Mouse (Mus musculus) MEL (cell line): ENCODE measurements at regions not wholly inside any gene's neighbourhood (a gene's known extent, or its start where the extent isn't known, plus 50 kb on each side); places are given as distances from the start of the nearest gene placed in this dataset.

ENCODE experiments used
- DNase-seq: peaks from one replicate; pipeline ENCODE4 v3.0.0; 2011; ENCODE audit warnings: low read depth, low spot score
- H3K27ac ChIP-seq: 2 replicates; pipeline ENCODE4 v1.5.1; 2012; ENCODE audit warnings: low read depth, mild to moderate bottlenecking, control low read depth, low read length, moderate library complexity; ENCODE audit not compliant: control insufficient read depth
- H3K27me3 ChIP-seq, 2 experiments: fragments of 150-350 bp in 1 of 2; sonication (generic) in 1 of 2; 2 replicates each; pipeline ENCODE4 v1.6.1; 2012; ENCODE audit warnings: low read length in 2 of 2, mild to moderate bottlenecking in 2 of 2, improper control_type of control experiment in 1 of 2, moderate library complexity in 1 of 2; ENCODE audit not compliant: insufficient read depth in 2 of 2, control insufficient read depth in 1 of 2
- H3K36me3 ChIP-seq, 2 experiments: 2 replicates each; pipeline ENCODE4 v1.6.1; 2012 to 2014; ENCODE audit warnings: low read length in 2 of 2, improper control_type of control experiment in 1 of 2, inconsistent platforms in 1 of 2, mild to moderate bottlenecking in 1 of 2; ENCODE audit not compliant: insufficient read depth in 2 of 2, control insufficient read depth in 1 of 2
- H3K4me1 ChIP-seq, 2 experiments: fragments of 150-350 bp in 1 of 2; sonication (generic) in 1 of 2; 2 replicates each; pipeline ENCODE4 v1.6.1; 2012; ENCODE audit warnings: low read length in 2 of 2, improper control_type of control experiment in 1 of 2, mild to moderate bottlenecking in 1 of 2; ENCODE audit not compliant: insufficient read depth in 2 of 2, control insufficient read depth in 1 of 2
- H3K4me3 ChIP-seq, 2 experiments: fragments of 150-350 bp in 1 of 2; sonication (generic) in 1 of 2; 2 replicates each; pipeline ENCODE4 v1.5.1; 2012; ENCODE audit warnings: low read depth in 2 of 2, low read length in 2 of 2, mild to moderate bottlenecking in 2 of 2, moderate library complexity in 2 of 2, control low read depth in 1 of 2, improper control_type of control experiment in 1 of 2; ENCODE audit not compliant: control insufficient read depth in 1 of 2, insufficient read depth in 1 of 2
- H3K79me2 ChIP-seq: 2 replicates; pipeline ENCODE4 v1.6.1; 2012; ENCODE audit warnings: mild to moderate bottlenecking, low read length, moderate library complexity; ENCODE audit not compliant: control insufficient read depth, poor library complexity, insufficient read depth
- H3K9ac ChIP-seq: 2 replicates; pipeline ENCODE4 v1.6.1; 2012; ENCODE audit warnings: low read depth, mild to moderate bottlenecking, control low read depth, low read length, moderate library complexity; ENCODE audit not compliant: control insufficient read depth, poor library complexity, severe bottlenecking
- H3K9me3 ChIP-seq: fragments of 150-350 bp; sonication (generic); replicated peaks from 2 replicates; pipeline ENCODE4 v1.6.1; 2012; ENCODE audit warnings: mild to moderate bottlenecking, low read length, improper control_type of control experiment, moderate library complexity; ENCODE audit not compliant: insufficient read depth
- CHD1 ChIP-seq: IDR thresholded peaks from 2 replicates; pipeline ENCODE4 v1.6.1; 2012; ENCODE audit warnings: low read depth, mild to moderate bottlenecking, inconsistent platforms, low read length, improper control_type of control experiment
- CTCF ChIP-seq, 3 experiments: IDR thresholded peaks in 2 of 3; conservative IDR thresholded peaks in 1 of 3; 2 replicates each; pipeline ENCODE4 v1.5.1; 2011 to 2012; ENCODE audit warnings: low read length in 3 of 3, low read depth in 2 of 3, mild to moderate bottlenecking in 2 of 3, improper control_type of control experiment in 1 of 3, inconsistent platforms in 1 of 3, mixed read lengths in 1 of 3, moderate library complexity in 1 of 3; ENCODE audit not compliant: control insufficient read depth in 1 of 3, insufficient read depth in 1 of 3, poor library complexity in 1 of 3, severe bottlenecking in 1 of 3
- ELF1 ChIP-seq: IDR thresholded peaks from 2 replicates; pipeline ENCODE4 v1.6.1; 2014; ENCODE audit warnings: low read depth, mild to moderate bottlenecking, inconsistent platforms, low read length, improper control_type of control experiment, moderate library complexity
- EP300 ChIP-seq, 2 experiments: IDR thresholded peaks; 2 replicates each; pipeline ENCODE4 v1.6.1; 2011; ENCODE audit warnings: improper control_type of control experiment in 2 of 2, low read length in 2 of 2, low read depth in 1 of 2, mild to moderate bottlenecking in 1 of 2
- ETS1 ChIP-seq: IDR thresholded peaks from 2 replicates; pipeline ENCODE4 v1.6.1; 2012; ENCODE audit warnings: low read depth, mild to moderate bottlenecking, inconsistent platforms, low read length, improper control_type of control experiment, moderate library complexity
- GABPA ChIP-seq: IDR thresholded peaks from 2 replicates; pipeline ENCODE4 v1.6.1; 2012; ENCODE audit warnings: low read depth, mild to moderate bottlenecking, inconsistent platforms, low read length, improper control_type of control experiment, moderate library complexity
- JUND ChIP-seq: IDR thresholded peaks from 2 replicates; pipeline ENCODE4 v1.6.1; 2011; ENCODE audit warnings: low read depth, mild to moderate bottlenecking, improper control_type of control experiment, low read length
- MAX ChIP-seq: IDR thresholded peaks from 2 replicates; pipeline ENCODE4 v1.6.1; 2011; ENCODE audit warnings: low read length, improper control_type of control experiment
- MEF2A ChIP-seq: IDR thresholded peaks from 2 replicates; pipeline ENCODE4 v1.6.1; 2014; ENCODE audit warnings: low read depth, mild to moderate bottlenecking, inconsistent platforms, low read length, improper control_type of control experiment; ENCODE audit not compliant: poor library complexity, insufficient replicate concordance, severe bottlenecking; ENCODE audit errors: extremely low read depth
- MYB ChIP-seq: IDR thresholded peaks from 2 replicates; pipeline ENCODE4 v1.6.1; 2011; ENCODE audit warnings: mild to moderate bottlenecking, low read depth, low read length, improper control_type of control experiment
- MYC ChIP-seq: IDR thresholded peaks from 2 replicates; pipeline ENCODE4 v1.6.1; 2011; ENCODE audit warnings: low read depth, mild to moderate bottlenecking, low read length, improper control_type of control experiment, moderate library complexity
- POLR2A ChIP-seq, 2 experiments: IDR thresholded peaks; 2 replicates each; pipeline ENCODE4 v1.6.1; 2011 to 2012; ENCODE audit warnings: low read length in 2 of 2, mild to moderate bottlenecking in 2 of 2, control low read depth in 1 of 2, improper control_type of control experiment in 1 of 2, low read depth in 1 of 2, moderate library complexity in 1 of 2; ENCODE audit not compliant: control insufficient read depth in 1 of 2, insufficient read depth in 1 of 2, poor library complexity in 1 of 2
- POLR2AphosphoS2 ChIP-seq: IDR thresholded peaks from 2 replicates; pipeline ENCODE4 v1.6.1; 2011; ENCODE audit warnings: low read length, improper control_type of control experiment
- POLR2AphosphoS5 ChIP-seq: IDR thresholded peaks from 2 replicates; pipeline ENCODE4 v1.6.1; 2012; ENCODE audit warnings: low read depth, borderline replicate concordance, mild to moderate bottlenecking, inconsistent platforms, low read length, moderate library complexity, mixed read lengths
- RAD21 ChIP-seq: IDR thresholded peaks from 2 replicates; pipeline ENCODE4 v1.6.1; 2011; ENCODE audit warnings: mild to moderate bottlenecking, low read depth, low read length, improper control_type of control experiment
- SIN3A ChIP-seq: IDR thresholded peaks from 2 replicates; pipeline ENCODE4 v1.6.1; 2012; ENCODE audit warnings: low read length, improper control_type of control experiment, inconsistent platforms
- SMC3 ChIP-seq: IDR thresholded peaks from 2 replicates; pipeline ENCODE4 v1.6.1; 2011; ENCODE audit warnings: low read depth, low read length, improper control_type of control experiment
- TAL1 ChIP-seq: IDR thresholded peaks from 2 replicates; pipeline ENCODE4 v1.6.1; 2012; ENCODE audit warnings: mild to moderate bottlenecking, inconsistent platforms, low read length, moderate library complexity, mixed read lengths
- TBP ChIP-seq: IDR thresholded peaks from 2 replicates; pipeline ENCODE4 v1.8.0; 2011; ENCODE audit warnings: low read depth, low read length, improper control_type of control experiment
- TCF12 ChIP-seq: IDR thresholded peaks from 2 replicates; pipeline ENCODE4 v1.6.1; 2014; ENCODE audit warnings: low read depth, mild to moderate bottlenecking, inconsistent platforms, low read length, improper control_type of control experiment, moderate library complexity
- USF1 ChIP-seq: IDR thresholded peaks from 2 replicates; pipeline ENCODE4 v1.6.1; 2014; ENCODE audit warnings: low read depth, mild to moderate bottlenecking, inconsistent platforms, low read length, improper control_type of control experiment, moderate library complexity
- ZC3H11A ChIP-seq: IDR thresholded peaks from 2 replicates; pipeline ENCODE4 v1.6.1; 2012; ENCODE audit warnings: low read depth, mild to moderate bottlenecking, inconsistent platforms, low read length, improper control_type of control experiment
- ZKSCAN1 ChIP-seq: IDR thresholded peaks from 2 replicates; pipeline ENCODE4 v1.6.1; 2012; ENCODE audit warnings: low read depth, mild to moderate bottlenecking, inconsistent platforms, low read length, improper control_type of control experiment, moderate library complexity
- ZNF384 ChIP-seq: IDR thresholded peaks from 2 replicates; pipeline ENCODE4 v1.6.1; 2012; ENCODE audit warnings: low read depth, mild to moderate bottlenecking, inconsistent platforms, low read length, improper control_type of control experiment

DNA sequence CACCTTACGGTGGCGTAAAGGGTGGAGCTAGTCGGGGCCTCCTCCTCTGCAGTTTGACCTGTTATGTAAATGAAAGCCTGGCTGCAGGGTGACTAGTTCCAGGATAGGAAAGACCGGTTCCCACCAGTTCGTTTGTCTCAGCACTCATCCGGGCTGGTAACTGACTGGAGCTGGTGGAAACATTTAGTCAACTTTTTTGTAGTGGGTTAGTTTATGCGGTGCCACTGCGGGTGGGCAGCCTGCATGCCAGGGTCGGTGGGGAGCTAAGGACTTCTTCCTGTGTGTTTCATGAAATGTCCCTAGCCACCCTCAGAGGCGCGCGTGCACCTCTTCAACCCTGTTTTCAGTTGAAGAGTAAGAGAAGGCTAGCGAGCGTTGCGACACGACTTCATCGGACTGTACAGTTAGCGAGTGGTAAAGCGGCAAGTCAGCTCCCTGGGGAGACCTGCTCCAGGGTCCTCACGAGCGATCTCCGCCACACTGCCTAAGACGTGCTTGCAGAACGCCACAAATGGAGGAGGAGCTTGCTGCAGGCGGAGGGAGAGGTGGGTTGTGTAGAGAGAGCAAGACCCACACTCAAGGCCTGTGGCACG lies 76.5 kb upstream of the Gadd45a start:
- no peaks in the 10 kb centered on the region for H3K9me3 ChIP-seq
- peaks cover 2 to 4% of the 10 kb centered on the region in 2 experiments; a peak in 3 of 4 replicates for H3K27me3 ChIP-seq
- H3K4me1 ChIP-seq, result no peaks in the 10 kb centered on the region
- H3K79me2 ChIP-seq, result no peaks in the 10 kb centered on the region
- no peaks in the 10 kb centered on the region for H3K36me3 ChIP-seq
- no peak overlapping the region for H3K27ac ChIP-seq
- H3K9ac ChIP-seq, result no peak overlapping the region
- no peak for TF ChIP-seq POLR2AphosphoS5
- TF ChIP-seq MYB, result no peak
- no peak for TF ChIP-seq TBP
- no peak for TF ChIP-seq ETS1
- TF ChIP-seq USF1, result no peak
- no peak for TF ChIP-seq EP300 (IDR thresholded peaks at IDR 0.05; ENCODE audit: low read depth in 1 of 2, low read length in 2 of 2)
- no peak for TF ChIP-seq SMC3
- TF ChIP-seq RAD21, result no peak
- TF ChIP-seq MEF2A, result no peak
- no peak for TF ChIP-seq POLR2AphosphoS2
- no peak overlapping the region for H3K4me3 ChIP-seq
- no peak for DNase-seq

DNA sequence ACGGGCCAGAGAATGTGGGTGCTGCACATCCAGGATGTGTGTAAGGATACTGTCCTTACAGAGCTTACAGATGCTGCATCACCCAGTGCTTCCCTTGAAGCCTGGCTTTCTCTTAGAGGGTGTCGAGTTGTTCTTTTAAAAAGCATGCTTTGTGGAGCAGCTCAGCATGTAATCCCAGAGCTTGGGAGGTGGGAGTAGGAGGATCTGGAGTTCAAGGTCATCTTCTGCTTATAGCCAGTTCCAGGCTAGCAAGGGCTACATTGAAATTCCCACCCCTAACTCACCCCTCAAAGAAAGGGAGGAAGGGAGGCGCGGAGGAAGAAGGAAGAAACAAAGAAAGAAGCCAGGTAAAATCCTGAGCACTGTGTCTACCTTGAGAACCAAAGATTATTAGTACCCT lies 76.0 kb upstream of the Gadd45a start:
- H3K9ac ChIP-seq, result no peak overlapping the region
- no peaks in the 10 kb centered on the region for H3K9me3 ChIP-seq
- no peak overlapping the region for H3K27ac ChIP-seq
- no peaks in the 10 kb centered on the region for H3K4me1 ChIP-seq
- H3K4me3 ChIP-seq, result no peak overlapping the region
- TF ChIP-seq ETS1, result no peak
- TF ChIP-seq, all 39 proteins: peak for 0
- Histone ChIP-seq H3K79me2 (no peaks in the 10 kb centered on the region), H3K36me3 (no peaks in the 10 kb centered on the region), H3K27me3 (peaks cover 2 to 5% of the 10 kb centered on the region in 2 experiments; a peak in 3 of 4 replicates)
- DNase-seq, result no peak

DNA sequence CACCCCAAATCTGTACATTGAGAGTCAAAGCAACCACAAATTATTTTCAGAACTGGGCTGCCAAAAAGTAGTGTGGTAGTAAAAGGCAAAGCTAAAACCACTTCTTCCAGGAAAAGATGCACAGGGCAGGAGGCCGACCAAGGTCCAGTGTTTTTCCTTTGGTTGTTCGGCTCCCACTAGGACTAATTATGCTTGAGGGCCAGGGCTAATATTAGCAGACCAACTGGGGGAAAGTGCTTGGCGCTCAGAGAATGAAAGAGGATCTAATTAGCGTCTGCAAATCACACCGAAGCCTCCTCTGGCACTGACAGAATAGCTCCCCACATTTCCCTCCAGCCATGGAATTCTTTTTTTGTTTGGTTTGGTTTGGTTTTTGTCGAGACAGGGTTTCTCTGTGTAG lies 75.1 kb upstream of the Gadd45a start:
- Histone ChIP-seq H3K9ac (no peak overlapping the region), H3K9me3 (no peaks in the 10 kb centered on the region), H3K4me3 (no peak overlapping the region), H3K4me1 (no peaks in the 10 kb centered on the region), H3K36me3 (no peaks in the 10 kb centered on the region), H3K27ac (no peak overlapping the region), H3K27me3 (peaks cover 0 to 6% of the 10 kb centered on the region in 2 experiments; a peak in 3 of 4 replicates), H3K79me2 (no peaks in the 10 kb centered on the region)
- DNase-seq, result no peak
- TF ChIP-seq SIN3A, result no peak
- no peak for TF ChIP-seq ZC3H11A
- no peak for TF ChIP-seq TBP
- TF ChIP-seq MYB, result no peak
- TF ChIP-seq RAD21, result no peak
- no peak for TF ChIP-seq CTCF (IDR thresholded peaks at IDR 0.05 in 2 of 3, conservative IDR thresholded peaks at IDR 0.05 in 1 of 3; ENCODE audit: control insufficient read depth in 1 of 3, insufficient read depth in 1 of 3, low read depth in 2 of 3, low read length in 3 of 3, poor library complexity in 1 of 3, severe bottlenecking in 1 of 3)
- TF ChIP-seq TAL1, result no peak
- TF ChIP-seq MAX, result no peak
- TF ChIP-seq TCF12, result no peak
- no peak for TF ChIP-seq POLR2A (IDR thresholded peaks at IDR 0.05; ENCODE audit: control insufficient read depth in 1 of 2, insufficient read depth in 1 of 2, low read depth in 1 of 2, low read length in 2 of 2, poor library complexity in 1 of 2)
- no peak for TF ChIP-seq ELF1
- no peak for TF ChIP-seq MYC
- TF ChIP-seq CHD1, result no peak
- no peak for TF ChIP-seq GABPA
- TF ChIP-seq ETS1, result no peak
- TF ChIP-seq ZNF384, result no peak
- no peak for TF ChIP-seq USF1
- no peak for TF ChIP-seq JUND
- TF ChIP-seq MEF2A, result no peak
- TF ChIP-seq ZKSCAN1, result no peak
